Mouse (Mus musculus): Measurements from ENCODE around the gene Ifitm3.

Gene Ifitm3

DNA sequence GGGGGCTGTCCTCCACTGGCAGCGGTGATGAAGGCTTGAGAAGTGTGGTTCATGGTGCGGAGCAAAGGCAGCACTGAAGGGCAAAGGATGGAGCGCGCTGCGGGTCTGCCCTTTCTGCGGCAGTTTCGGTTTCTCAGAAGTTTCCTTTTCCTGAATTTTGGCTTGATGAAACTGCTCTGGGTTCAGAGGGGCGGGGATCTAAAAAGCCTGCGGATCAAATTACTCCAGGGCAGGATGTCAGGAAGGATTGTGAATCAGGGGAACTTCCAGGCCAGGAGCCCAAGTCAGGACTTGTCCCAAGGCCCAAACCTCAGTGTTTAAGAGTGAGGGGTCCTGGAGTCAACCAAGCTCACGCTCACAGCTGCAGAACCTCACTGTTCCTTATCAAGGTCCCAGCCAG lies at the start of gene Ifitm3:
TSS of gene Ifitm3 (minus strand) at position 178 of the 400 bp plus-strand sequence.
- DNase-seq (ENCODE audit: low read depth, low spot score) = no peak

- DNase-seq (ENCODE audit: low read depth, low spot score) = no peak
These were observed 49.4 kb upstream of the Ifitm3 start for GRCm38 (mm10) chr7:141059929-141060328.

GRCm38 (mm10) chr7:141058601-141059341 lies 48.2 kb upstream of the Ifitm3 start:
- no peak for DNase-seq (ENCODE audit: low read depth, low spot score)

DNA sequence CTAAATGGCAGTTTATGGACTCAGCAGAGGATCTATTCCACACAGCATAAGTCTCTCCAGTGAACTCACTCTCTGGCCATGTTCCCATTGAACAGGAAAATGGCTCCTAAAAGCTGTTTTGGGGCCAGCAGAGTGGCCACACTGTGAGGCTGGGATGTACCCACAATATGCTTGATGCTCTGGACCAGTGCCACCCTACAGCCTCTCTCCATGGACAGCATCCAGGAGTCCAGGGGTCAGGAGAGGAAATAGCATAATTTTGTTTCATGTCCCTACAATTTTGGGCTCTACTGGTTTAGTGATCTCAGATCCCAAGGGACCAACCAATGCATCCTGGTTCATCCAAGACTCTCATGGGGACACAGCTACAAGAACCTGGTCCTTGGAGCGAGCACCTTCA lies 47.0 kb upstream of the Ifitm3 start:
- no peak for DNase-seq (ENCODE audit: low read depth, low spot score)

- no peak for DNase-seq (ENCODE audit: low read depth, low spot score)
These were observed 46.4 kb upstream of the Ifitm3 start for GRCm38 (mm10) chr7:141056976-141057375.

GRCm38 (mm10) chr7:141055785-141056184 lies 45.2 kb upstream of the Ifitm3 start:
- DNase-seq (ENCODE audit: low read depth, low spot score) = no peak

GRCm38 (mm10) chr7:141052421-141052820 lies 41.9 kb upstream of the Ifitm3 start:
- no peak for DNase-seq (ENCODE audit: low read depth, low spot score)

DNA sequence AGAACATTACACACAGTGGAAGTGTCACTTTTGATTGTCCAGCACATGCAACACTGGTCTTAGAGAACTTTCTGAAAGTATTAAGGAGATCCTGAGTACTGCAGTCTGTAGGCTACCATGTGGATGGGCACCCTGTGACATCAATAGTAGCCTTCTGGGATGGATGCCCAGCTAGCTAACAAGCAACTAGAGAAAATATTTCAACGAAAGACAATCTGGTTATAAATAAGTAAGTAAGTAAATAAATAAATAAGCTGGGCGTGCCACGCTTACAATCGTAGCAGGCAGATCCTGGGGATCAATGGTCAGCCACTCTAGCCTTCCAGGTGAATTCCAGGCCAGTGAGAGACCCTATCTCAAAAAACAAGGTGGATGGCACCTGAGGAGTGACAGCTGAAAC lies 41.4 kb upstream of the Ifitm3 start:
- no peak for DNase-seq (ENCODE audit: low read depth, low spot score)

GRCm38 (mm10) chr7:141051060-141051685 lies 40.6 kb upstream of the Ifitm3 start:
- DNase-seq (ENCODE audit: low read depth, low spot score) = peak; percentile 85

GRCm38 (mm10) chr7:141049326-141049725 lies 38.8 kb upstream of the Ifitm3 start:
- no peak for DNase-seq (ENCODE audit: low read depth, low spot score)

- peak; percentile 91 for DNase-seq (ENCODE audit: low read depth, low spot score)
These were observed 38.0 kb upstream of the Ifitm3 start for GRCm38 (mm10) chr7:141048226-141049218.

- no peak for DNase-seq (ENCODE audit: low read depth, low spot score)
These were observed 37.1 kb upstream of the Ifitm3 start for GRCm38 (mm10) chr7:141047581-141048225.

GRCm38 (mm10) chr7:141046931-141047580 lies 36.5 kb upstream of the Ifitm3 start:
- DNase-seq (ENCODE audit: low read depth, low spot score) = no peak

- no peak for DNase-seq (ENCODE audit: low read depth, low spot score)
These were observed 32.0 kb upstream of the Ifitm3 start for GRCm38 (mm10) chr7:141042539-141042938.

DNA sequence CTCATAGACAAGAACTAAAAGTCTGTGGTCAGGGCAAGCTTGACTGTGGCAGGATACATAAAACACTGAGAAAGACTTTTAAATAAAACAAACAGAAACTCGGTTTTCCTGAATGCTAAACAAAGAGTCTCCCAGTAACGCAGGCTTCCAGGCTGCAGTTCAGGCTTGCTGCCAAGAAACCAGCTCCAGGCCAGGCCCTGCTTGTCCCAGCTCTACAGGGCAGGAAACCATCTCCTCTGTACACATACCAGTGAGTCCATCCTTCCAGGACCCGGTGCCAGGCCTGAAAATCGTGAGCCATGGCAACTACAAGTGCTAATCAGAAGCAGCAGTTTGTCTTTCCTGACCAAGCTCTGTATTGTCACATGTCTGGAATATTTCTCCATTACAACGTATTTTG lies 31.1 kb upstream of the Ifitm3 start:
- no peak for DNase-seq (ENCODE audit: low read depth, low spot score)

DNA sequence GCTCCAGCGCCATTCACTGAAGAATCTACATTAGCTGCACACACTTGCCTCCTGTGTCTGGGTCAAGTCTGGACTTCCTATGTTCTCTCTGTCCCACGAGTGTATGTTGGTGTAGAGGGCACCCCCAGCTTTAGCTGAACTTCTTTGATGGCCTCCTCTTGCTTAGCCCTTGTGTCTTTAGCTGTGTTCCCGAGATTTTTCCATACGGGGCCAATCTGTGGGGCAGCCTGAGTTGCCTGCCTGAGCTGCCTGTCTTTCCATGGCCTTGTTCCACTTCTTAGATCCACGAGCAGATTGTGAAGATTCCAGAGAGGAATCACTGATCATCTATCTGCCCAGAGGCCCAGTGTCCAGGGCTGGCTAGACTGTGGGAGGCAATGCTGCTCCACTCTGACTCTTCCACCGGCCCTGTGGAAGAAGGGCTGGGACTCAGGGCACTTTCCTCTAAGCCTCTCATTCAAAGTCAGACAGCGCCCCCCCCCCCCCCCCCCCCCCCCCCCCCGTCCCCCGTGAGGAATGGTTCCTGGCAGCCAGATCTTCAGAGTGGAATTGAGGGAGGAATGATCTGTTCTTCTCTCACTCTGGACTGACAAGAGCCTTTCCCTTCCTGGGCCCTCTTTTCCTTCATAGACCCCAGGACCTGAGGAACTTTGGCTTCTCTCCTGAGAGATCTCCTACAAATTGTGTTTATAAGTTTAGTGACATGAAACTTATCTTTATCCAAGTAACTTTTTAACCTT lies 30.5 kb upstream of the Ifitm3 start:
- DNase-seq (ENCODE audit: low read depth, low spot score) = no peak

GRCm38 (mm10) chr7:141039386-141040107 lies 29.0 kb upstream of the Ifitm3 start:
- no peak for DNase-seq (ENCODE audit: low read depth, low spot score)

GRCm38 (mm10) chr7:141038090-141039032 lies 27.8 kb upstream of the Ifitm3 start:
- DNase-seq (ENCODE audit: low read depth, low spot score) = no peak
